Mouse (Mus musculus) adrenal gland, postnatal 4 days (tissue): ENCODE measurements at regions not wholly inside any gene's neighbourhood (a gene's known extent, or its start where the extent isn't known, plus 50 kb on each side); places are given as distances from the start of the nearest gene placed in this dataset.
"Not testable (repeated sequence)": the region's sequence is repeated elsewhere in the genome, so short reads cannot be mapped to it uniquely, and the experiment has no call there.

Experiments used
- DNase-seq, 2 experiments: peaks; one replicate each; pipeline ENCODE4 v3.0.0; 2021 to 2022; ENCODE audit warnings: low spot score in 2 of 2, mixed read lengths in 2 of 2

GRCm38 (mm10) chr17:16571403-16571802, 492.5 kb upstream of the Zfp960 start:
- DNase-seq = no peak

DNA sequence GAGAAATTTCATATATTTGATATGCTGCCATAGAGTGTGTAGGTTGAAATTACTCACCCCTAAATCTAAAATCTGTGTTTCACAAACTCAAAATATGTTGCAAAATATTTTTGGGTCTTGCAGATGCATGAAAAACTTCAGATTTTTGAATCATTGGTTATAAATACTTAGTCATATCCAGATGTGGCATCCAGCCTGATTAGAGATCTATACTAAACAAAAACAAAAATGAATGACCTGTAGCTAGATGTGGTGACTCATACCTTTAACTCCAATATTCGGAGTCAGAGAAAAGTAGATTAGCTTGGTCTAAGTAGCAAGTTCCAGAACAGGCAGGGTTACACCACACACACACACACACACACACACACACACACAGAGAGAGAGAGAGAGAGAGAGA, 475.1 kb upstream of the Zfp960 start:
- DNase-seq = no peak

- DNase-seq = no peak
These were observed 464.2 kb upstream of the Zfp960 start for GRCm38 (mm10) chr17:16599671-16600070.

DNA sequence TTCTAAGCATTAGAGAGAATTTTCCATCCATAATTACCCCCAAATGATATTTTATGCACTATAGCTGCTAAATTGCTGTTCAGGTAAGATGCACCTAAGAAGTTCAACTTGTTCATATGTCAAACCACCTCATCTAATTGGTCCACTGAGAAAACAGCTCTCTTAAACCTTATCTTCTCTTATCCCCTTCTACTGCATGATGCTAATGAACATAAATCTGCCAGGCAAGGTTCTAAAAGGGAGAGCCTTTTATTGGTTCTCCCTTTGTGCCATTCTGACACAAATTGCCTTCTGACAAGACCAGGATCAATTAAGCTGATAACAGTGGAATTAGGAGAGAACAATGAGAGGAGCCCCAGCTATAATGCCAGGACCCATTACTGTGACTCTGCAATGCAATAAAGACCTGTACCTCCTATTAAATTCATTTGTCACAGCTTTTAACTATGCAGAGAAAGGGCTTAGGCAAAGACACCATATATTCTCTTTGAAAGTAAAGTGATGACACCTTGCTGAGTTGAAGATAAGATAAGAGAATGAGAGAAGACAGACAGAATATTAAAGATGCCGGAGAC, 451.4 kb upstream of the Zfp960 start:
- DNase-seq = no peak

- no peak for DNase-seq
These were observed 441.9 kb upstream of the Zfp960 start for GRCm38 (mm10) chr17:16621931-16622556.

DNA sequence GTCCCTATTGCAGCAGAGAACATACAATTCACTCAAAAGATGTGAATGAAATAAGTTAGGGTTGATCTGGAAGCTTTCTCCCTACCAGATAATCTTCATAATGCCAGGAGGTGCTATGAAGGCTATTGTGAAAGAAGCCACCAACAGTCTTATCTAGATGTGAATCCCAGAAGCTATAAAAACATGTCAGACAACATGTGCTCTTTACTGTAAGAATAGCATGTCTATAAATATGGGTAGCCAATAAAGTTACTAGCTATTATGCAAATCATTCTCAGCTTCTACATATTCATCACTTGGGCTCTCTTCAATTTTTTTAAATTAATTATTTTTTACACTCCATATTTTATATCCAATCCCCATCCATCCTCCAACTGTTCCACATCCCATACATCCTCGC, 434.1 kb upstream of the Zfp960 start:
- no peak for DNase-seq

DNA sequence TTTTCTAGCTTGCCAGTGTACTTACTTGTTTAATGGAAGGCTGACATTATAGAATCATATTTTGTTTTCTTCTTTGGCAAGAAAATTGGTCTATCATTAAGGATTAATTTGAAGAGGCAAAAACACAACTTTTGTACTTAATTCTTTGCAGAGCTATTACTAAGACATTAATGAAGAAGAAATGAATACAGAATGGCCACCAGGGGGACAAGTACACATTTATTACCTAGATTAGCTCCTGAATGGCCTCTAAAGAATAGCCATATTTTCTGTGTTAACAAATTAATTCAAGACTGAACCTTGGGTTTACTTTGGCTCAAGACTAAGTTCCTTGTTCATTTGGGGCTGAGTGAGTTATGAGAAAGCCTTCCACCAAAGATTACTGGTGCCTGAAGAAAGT, 430.5 kb upstream of the Zfp960 start:
- DNase-seq = no peak

GRCm38 (mm10) chr17:16637463-16637862, 426.4 kb upstream of the Zfp960 start:
- no peak for DNase-seq

DNA sequence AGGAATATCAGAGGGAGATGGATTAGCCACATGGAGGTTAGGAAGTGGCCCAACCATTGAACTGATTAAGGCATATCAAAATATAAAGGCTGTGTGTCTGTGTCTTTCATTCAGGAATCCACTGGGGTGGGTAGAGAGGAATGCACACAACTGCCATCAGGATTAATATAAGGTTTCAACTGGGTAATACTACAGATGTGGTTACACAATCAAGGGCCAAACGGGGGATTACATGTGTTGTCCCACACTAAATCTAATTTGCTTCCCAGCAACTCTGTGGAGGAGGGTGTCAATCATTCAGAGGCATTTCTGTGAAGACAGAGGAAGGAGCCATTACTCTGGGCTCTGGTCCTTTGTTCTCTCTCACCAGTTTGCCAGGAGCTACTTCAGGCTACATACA, 416.0 kb upstream of the Zfp960 start:
- no peak for DNase-seq

GRCm38 (mm10) chr17:16665253-16665652, 398.7 kb upstream of the Zfp960 start:
- no peak for DNase-seq

GRCm38 (mm10) chr17:16667606-16668005, 396.3 kb upstream of the Zfp960 start:
- DNase-seq = no peak

DNA sequence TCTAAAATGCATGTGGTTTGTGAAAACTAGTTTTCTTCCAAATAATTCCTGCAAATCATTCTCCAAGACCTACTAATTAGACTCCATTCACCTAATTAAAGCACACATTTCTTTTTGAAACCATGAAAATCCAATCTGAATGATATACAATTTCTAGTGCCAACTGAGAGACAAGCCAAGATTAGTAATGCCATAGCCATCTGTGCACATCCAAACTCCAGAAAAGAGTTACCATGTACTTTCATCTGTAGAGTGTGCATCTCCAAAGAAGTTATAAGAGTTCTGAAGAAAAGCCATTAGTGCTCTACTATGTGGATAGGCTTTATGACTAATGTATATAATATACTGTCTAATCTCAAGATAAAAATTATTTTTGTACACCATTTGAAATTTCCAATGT, 359.7 kb upstream of the Zfp960 start:
- DNase-seq = no peak

DNA sequence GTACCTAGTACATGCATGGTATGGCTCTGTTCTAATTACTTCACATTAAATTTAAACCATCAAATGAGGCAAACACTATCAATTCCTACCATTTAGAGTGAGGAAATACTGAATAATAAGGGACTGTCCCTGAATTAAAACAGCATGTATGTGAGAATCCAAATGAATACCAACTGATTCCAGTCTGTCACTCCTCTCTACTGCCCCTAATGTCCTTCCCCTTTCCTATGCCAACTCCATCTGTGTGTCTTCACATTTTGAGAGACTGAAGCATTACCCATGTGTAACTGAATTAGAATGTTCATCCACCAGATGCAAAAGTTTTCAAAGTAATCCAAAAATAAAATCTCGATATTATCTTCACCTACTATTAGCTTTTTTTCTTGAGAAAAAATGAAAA, 358.0 kb upstream of the Zfp960 start:
- no peak for DNase-seq

DNA sequence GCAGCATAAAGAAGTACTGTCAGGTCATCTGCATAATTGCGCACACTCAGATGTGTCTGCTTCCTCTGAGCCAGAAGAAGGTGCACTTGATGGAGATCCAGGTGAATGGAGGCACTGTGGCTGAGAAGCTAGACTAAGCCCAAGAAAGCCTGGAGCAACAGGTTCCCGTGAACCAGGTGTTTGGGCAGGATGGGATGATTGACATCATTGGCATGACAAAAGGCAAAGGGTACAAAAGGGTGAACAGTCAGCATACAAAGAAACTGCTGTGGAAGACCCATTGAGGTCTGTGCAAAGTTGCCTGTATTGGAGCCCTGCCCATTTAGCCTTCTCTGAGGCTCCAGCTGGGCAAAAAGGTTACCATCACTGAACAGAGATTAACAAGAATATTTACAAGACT, 337.0 kb upstream of the Zfp960 start:
- no peak for DNase-seq

DNA sequence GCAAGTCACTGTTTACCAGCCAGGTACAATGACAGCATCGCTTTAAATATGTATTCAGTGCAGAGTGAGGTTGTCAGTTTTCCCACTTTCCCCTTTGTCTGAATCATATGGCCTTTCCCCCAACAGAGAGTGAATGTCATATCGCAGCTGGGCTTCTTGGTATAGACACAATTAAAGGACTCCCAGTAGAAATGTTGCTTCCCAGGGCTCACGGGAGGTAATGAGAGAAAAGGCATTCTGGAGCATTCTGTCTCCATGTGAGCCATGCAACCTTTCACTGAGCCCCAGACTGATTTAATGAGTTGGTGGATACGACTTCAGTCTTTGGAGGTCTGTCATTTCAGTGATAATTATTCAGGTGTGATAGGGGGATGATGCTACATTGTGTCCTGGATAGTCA, 310.8 kb upstream of the Zfp960 start:
- no peak for DNase-seq

GRCm38 (mm10) chr17:16770587-16770986, 293.3 kb upstream of the Zfp960 start:
- not testable (repeated sequence) for DNase-seq

- no peak for DNase-seq
These were observed 265.6 kb upstream of the Zfp960 start for GRCm38 (mm10) chr17:16798316-16798715.

GRCm38 (mm10) chr17:16804986-16805385, 258.9 kb upstream of the Zfp960 start:
- DNase-seq = no peak

DNA sequence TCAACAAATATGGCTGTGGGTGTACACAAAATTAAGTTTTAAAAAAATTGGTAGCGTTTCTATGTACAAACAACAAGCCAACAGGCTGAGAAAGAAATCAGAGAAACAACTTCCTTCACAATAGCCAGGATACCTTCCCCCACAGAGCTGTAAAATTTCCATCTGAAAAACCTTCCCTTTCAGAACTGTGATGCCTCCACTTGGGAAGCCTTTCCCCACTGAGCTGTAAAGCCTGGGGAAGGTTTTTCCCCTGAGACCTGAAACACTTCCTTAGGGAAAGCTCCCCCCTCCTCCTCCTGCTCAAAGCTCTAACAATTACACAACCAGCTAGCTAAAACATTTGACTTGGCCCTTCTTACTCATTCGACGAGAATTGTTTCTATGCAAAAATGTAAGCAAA, 245.5 kb upstream of the Zfp960 start:
- DNase-seq = no peak

- DNase-seq = no peak
These were observed 242.2 kb upstream of the Zfp960 start for GRCm38 (mm10) chr17:16821716-16822115.

DNA sequence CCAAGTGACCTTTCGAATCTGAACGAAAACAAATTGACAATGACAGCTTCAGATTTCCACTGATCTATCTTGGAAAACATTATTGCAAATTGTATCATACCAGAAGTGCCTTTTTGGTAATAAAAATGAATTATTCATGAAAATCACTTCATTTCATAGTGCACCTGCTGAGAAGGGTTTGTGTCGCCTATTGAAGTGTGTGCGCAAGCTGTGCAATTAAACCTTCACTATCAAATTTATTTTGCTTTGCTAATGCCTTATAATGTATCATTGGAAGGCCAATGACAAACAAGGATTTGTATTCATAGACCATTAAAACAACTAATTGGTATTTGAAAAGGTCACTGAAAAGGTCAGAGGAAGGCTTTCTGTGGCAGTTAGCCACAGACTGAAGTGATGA, 224.8 kb upstream of the Zfp960 start:
- DNase-seq = no peak

- DNase-seq = no peak
These were observed 203.1 kb upstream of the Zfp960 start for GRCm38 (mm10) chr17:16860771-16861170.

- DNase-seq = no peak
These were observed 163.1 kb upstream of the Zfp960 start for GRCm38 (mm10) chr17:16900791-16901190.

DNA sequence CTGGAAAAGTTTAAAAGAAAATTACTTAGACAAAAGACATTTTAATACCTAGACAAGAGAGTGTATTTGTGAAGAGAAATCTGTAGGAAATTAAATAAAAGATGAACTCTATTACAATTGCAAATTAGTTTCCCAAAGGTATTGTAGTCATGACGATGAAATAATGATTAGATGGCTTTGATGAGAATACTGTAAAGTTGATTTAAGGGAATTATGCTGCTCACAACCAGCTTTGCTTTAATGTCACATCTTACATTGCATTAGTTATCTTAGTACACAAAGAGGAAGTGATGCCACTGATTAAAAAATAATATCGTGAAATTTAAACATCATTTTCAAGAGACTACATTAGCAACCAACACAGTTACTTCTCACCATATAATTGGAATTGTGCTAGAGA, 145.7 kb upstream of the Zfp960 start:
- no peak for DNase-seq
